Mouse (Mus musculus): Measurements from ENCODE around the gene Trip10. TPM values are rescaled to one million over a fixed set of nuclear protein-coding genes. Genes with fewer than 3 reads are reported as not detected.

Trip10 gene
- polyA plus RNA-seq, 1 experiment from 2014 or later: 41.6 TPM

DNA sequence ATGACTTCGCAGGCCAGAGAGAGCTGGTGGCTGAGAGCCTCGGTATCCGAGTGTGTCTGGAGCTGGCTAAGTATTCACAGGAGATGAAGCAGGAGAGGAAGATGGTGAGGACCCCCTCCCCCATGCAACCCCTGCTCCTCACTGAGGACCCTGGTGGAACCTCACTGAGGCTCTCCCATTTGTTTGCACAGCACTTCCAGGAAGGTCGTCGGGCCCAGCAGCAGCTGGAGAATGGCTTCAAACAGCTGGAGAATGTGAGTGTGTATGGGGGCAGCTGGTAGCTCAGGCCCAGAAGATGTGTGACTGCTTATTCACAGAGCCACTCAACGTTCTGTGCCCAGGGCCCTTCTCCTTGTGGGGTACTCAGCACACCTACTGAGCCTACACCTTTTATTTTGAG is 4.1 kb downstream of the Trip10 start:
- H3K4me2 ChIP-seq (ENCODE audit: low read length): no peak overlapping the region
- DNase-seq (ENCODE audit: low spot score): no peak
- no peaks in the 10 kb centered on the region for H3K9me3 ChIP-seq (ENCODE audit: control insufficient read depth, low read length)
- no peak overlapping the region for H3K9ac ChIP-seq (ENCODE audit: low read length)
- H3K4me3 ChIP-seq (ENCODE audit: low read depth, low read length): no peak overlapping the region
- peaks cover 5% of the 10 kb centered on the region; the same call in 1 of the 2 replicates for H3K4me1 ChIP-seq (replicated peaks; ENCODE audit: control insufficient read depth, insufficient read depth, low read length)
- no peak overlapping the region for H3K27ac ChIP-seq (ENCODE audit: low read depth)
- ATAC-seq (replicated peaks; ENCODE audit: low FRiP score, low TSS enrichment, low read depth): no peak
- 56% methylated on average over 6 of the region's 6 CpGs for WGBS
- no peaks in the 10 kb centered on the region for H3K27me3 ChIP-seq (replicated peaks; ENCODE audit: control insufficient read depth, insufficient read depth, low read length)
- H3K36me3 ChIP-seq (ENCODE audit: control insufficient read depth, insufficient read depth, low read length): peaks cover 53% of the 10 kb centered on the region

GRCm38 (mm10) chr17:57255354-57255753 is 6.1 kb downstream of the Trip10 start:
- DNase-seq (ENCODE audit: low spot score): no peak
- H3K36me3 ChIP-seq (ENCODE audit: control insufficient read depth, insufficient read depth, low read length): peaks cover 72% of the 10 kb centered on the region
- WGBS: 94% methylated on average over 14 of the region's 14 CpGs
- H3K9me3 ChIP-seq (ENCODE audit: control insufficient read depth, low read length): no peaks in the 10 kb centered on the region
- H3K27ac ChIP-seq (ENCODE audit: low read depth): no peak overlapping the region
- H3K27me3 ChIP-seq (replicated peaks; ENCODE audit: control insufficient read depth, insufficient read depth, low read length): no peaks in the 10 kb centered on the region
- no peak overlapping the region for H3K9ac ChIP-seq (ENCODE audit: low read length)
- no peak overlapping the region for H3K4me3 ChIP-seq (ENCODE audit: low read depth, low read length)
- H3K4me1 ChIP-seq (replicated peaks; ENCODE audit: control insufficient read depth, insufficient read depth, low read length): no peaks in the 10 kb centered on the region; the same call in 1 of the 2 replicates
- no peak for ATAC-seq (replicated peaks; ENCODE audit: low FRiP score, low TSS enrichment, low read depth)
- H3K4me2 ChIP-seq (ENCODE audit: low read length): no peak overlapping the region

DNA sequence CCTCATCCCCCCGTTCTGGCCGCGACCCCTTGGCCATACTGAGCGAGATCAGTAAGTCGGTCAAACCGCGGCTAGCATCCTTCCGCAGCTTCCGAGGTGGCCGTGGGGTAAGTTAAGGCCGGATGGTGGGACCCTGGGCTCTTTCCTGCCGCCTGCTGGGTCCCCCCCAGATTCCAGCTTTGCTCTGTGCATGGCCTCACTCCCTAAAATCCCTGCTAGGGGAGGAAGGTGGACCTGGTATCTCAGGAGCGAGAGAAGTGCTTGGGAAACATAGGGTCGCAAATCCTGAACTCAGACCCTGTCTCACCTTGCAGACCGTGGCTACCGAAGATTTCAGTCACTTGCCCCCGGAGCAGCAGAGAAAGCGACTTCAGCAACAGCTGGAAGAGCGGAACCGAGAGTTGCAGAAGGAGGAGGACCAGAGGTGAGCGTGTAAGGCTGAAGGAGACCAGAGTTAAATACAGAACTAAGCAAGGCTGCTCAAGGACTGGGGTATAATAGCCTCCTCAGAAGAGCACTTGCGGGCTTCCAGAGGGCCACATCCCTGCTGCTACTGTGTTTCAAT is 7.7 kb downstream of the Trip10 start:
- H3K9me3 ChIP-seq (ENCODE audit: control insufficient read depth, low read length): no peaks in the 10 kb centered on the region
- H3K4me3 ChIP-seq (ENCODE audit: low read depth, low read length): no peak overlapping the region
- H3K27me3 ChIP-seq (replicated peaks; ENCODE audit: control insufficient read depth, insufficient read depth, low read length): no peaks in the 10 kb centered on the region
- ATAC-seq (replicated peaks; ENCODE audit: low FRiP score, low TSS enrichment, low read depth): no peak
- no peak for DNase-seq (ENCODE audit: low spot score)
- H3K36me3 ChIP-seq (ENCODE audit: control insufficient read depth, insufficient read depth, low read length): peaks cover 88% of the 10 kb centered on the region
- H3K4me2 ChIP-seq (ENCODE audit: low read length): no peak overlapping the region
- H3K4me1 ChIP-seq (replicated peaks; ENCODE audit: control insufficient read depth, insufficient read depth, low read length): no peaks in the 10 kb centered on the region
- no peak overlapping the region for H3K9ac ChIP-seq (ENCODE audit: low read length)
- WGBS: 96% methylated on average over 22 of the region's 22 CpGs
- no peak overlapping the region for H3K27ac ChIP-seq (ENCODE audit: low read depth)

GRCm38 (mm10) chr17:57258191-57258590 is 8.9 kb downstream of the Trip10 start:
- no peak for DNase-seq (ENCODE audit: low spot score)
- Histone ChIP-seq H3K9ac (ENCODE audit: low read length) (no peak overlapping the region), H3K36me3 (ENCODE audit: control insufficient read depth, insufficient read depth, low read length) (peaks cover 98% of the 10 kb centered on the region), H3K4me3 (ENCODE audit: low read depth, low read length) (no peak overlapping the region), H3K9me3 (ENCODE audit: control insufficient read depth, low read length) (no peaks in the 10 kb centered on the region), H3K4me2 (ENCODE audit: low read length) (no peak overlapping the region), H3K27ac (ENCODE audit: low read depth) (no peak overlapping the region), H3K27me3 (replicated peaks; ENCODE audit: control insufficient read depth, insufficient read depth, low read length) (no peaks in the 10 kb centered on the region), H3K4me1 (replicated peaks; ENCODE audit: control insufficient read depth, insufficient read depth, low read length) (no peaks in the 10 kb centered on the region)
- 89% methylated on average over 3 of the region's 3 CpGs for WGBS
- ATAC-seq (replicated peaks; ENCODE audit: low FRiP score, low TSS enrichment, low read depth): no peak

- no peak overlapping the region for H3K9ac ChIP-seq (ENCODE audit: low read length)
- H3K4me1 ChIP-seq (replicated peaks; ENCODE audit: control insufficient read depth, insufficient read depth, low read length): 0 out of 2 replicates have a peak, but pooled peaks cover 3% of the 10 kb centered on the region
- ATAC-seq (replicated peaks; ENCODE audit: low FRiP score, low TSS enrichment, low read depth) (no peak), DNase-seq (ENCODE audit: low spot score) (no peak)
- WGBS: 88% methylated on average over 8 of the region's 8 CpGs
- no peaks in the 10 kb centered on the region for H3K9me3 ChIP-seq (ENCODE audit: control insufficient read depth, low read length)
- peaks cover 89% of the 10 kb centered on the region for H3K36me3 ChIP-seq (ENCODE audit: control insufficient read depth, insufficient read depth, low read length)
- no peak overlapping the region for H3K27ac ChIP-seq (ENCODE audit: low read depth)
- no peaks in the 10 kb centered on the region for H3K27me3 ChIP-seq (replicated peaks; ENCODE audit: control insufficient read depth, insufficient read depth, low read length)
- H3K4me3 ChIP-seq (ENCODE audit: low read depth, low read length): no peak overlapping the region
- H3K4me2 ChIP-seq (ENCODE audit: low read length): no peak overlapping the region
Measured at GRCm38 (mm10) chr17:57259742-57260141, 10.5 kb downstream of the Trip10 start.

- WGBS: 89% methylated on average over 9 of the region's 9 CpGs
- Histone ChIP-seq H3K4me1 (replicated peaks; ENCODE audit: control insufficient read depth, insufficient read depth, low read length) (peaks cover 9% of the 10 kb centered on the region), H3K4me2 (ENCODE audit: low read length) (no peak overlapping the region), H3K36me3 (ENCODE audit: control insufficient read depth, insufficient read depth, low read length) (peaks cover 83% of the 10 kb centered on the region), H3K27me3 (replicated peaks; ENCODE audit: control insufficient read depth, insufficient read depth, low read length) (no peaks in the 10 kb centered on the region), H3K4me3 (ENCODE audit: low read depth, low read length) (no peak overlapping the region), H3K9me3 (ENCODE audit: control insufficient read depth, low read length) (no peaks in the 10 kb centered on the region), H3K9ac (ENCODE audit: low read length) (no peak overlapping the region), H3K27ac (ENCODE audit: low read depth) (no peak overlapping the region)
- no peak for ATAC-seq (replicated peaks; ENCODE audit: low FRiP score, low TSS enrichment, low read depth)
- DNase-seq (ENCODE audit: low spot score): no peak
Measured at GRCm38 (mm10) chr17:57260351-57260750, 11.1 kb downstream of the Trip10 start.

GRCm38 (mm10) chr17:57261286-57261685 is 12.0 kb downstream of the Trip10 start:
- no peak overlapping the region for H3K4me3 ChIP-seq (ENCODE audit: low read depth, low read length)
- H3K4me2 ChIP-seq (ENCODE audit: low read length): no peak overlapping the region
- DNase-seq (ENCODE audit: low spot score) (no peak), ATAC-seq (replicated peaks; ENCODE audit: low FRiP score, low TSS enrichment, low read depth) (no peak)
- 95% methylated on average over 4 of the region's 4 CpGs for WGBS
- H3K4me1 ChIP-seq (replicated peaks; ENCODE audit: control insufficient read depth, insufficient read depth, low read length): peaks cover 9% of the 10 kb centered on the region
- no peaks in the 10 kb centered on the region for H3K27me3 ChIP-seq (replicated peaks; ENCODE audit: control insufficient read depth, insufficient read depth, low read length)
- no peaks in the 10 kb centered on the region for H3K9me3 ChIP-seq (ENCODE audit: control insufficient read depth, low read length)
- no peak overlapping the region for H3K27ac ChIP-seq (ENCODE audit: low read depth)
- H3K36me3 ChIP-seq (ENCODE audit: control insufficient read depth, insufficient read depth, low read length): peaks cover 74% of the 10 kb centered on the region
- H3K9ac ChIP-seq (ENCODE audit: low read length): no peak overlapping the region

- DNase-seq (ENCODE audit: low spot score) (no peak), ATAC-seq (replicated peaks; ENCODE audit: low FRiP score, low TSS enrichment, low read depth) (no peak)
- no peak overlapping the region for H3K4me3 ChIP-seq (ENCODE audit: low read depth, low read length)
- no peaks in the 10 kb centered on the region for H3K27me3 ChIP-seq (replicated peaks; ENCODE audit: control insufficient read depth, insufficient read depth, low read length)
- H3K36me3 ChIP-seq (ENCODE audit: control insufficient read depth, insufficient read depth, low read length): peaks cover 69% of the 10 kb centered on the region
- H3K4me1 ChIP-seq (replicated peaks; ENCODE audit: control insufficient read depth, insufficient read depth, low read length): peaks cover 9% of the 10 kb centered on the region
- 17% methylated on average over 1 of the region's 1 CpGs for WGBS
- no peak overlapping the region for H3K9ac ChIP-seq (ENCODE audit: low read length)
- no peak overlapping the region for H3K4me2 ChIP-seq (ENCODE audit: low read length)
- no peak overlapping the region for H3K27ac ChIP-seq (ENCODE audit: low read depth)
- no peaks in the 10 kb centered on the region for H3K9me3 ChIP-seq (ENCODE audit: control insufficient read depth, low read length)
Measured at GRCm38 (mm10) chr17:57261796-57262195, 12.5 kb downstream of the Trip10 start.

DNA sequence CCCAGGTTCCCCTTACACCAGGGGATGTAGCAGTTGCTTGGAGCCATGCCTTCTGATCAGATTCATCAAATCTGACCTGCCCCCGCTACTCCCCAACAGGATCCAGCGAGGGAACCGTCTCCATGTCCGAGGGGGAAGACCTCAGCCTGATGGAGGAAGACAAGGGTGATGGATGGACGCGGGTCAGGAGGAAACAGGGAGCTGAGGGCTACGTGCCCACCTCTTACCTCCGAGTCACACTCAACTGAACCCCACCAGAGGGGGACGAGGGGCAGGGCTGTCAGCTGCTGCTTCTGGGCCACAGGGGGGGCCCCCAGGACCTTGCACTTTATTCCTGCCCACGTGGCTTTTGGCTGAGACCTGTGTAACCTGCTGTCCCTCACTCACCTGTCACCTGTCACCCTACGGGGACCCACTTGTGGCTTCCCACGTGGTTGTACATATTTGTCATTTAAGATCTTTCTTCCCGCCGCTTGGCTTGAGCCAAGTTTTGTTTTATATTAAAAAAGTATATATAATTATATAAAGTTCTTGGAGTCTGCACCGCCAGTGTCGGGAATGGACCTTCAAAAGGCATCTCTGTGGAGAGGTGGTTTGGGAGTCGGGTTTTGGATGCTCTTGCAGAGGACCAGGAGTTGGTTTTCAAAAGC is 13.8 kb downstream of the Trip10 start:
- no peak overlapping the region for H3K27ac ChIP-seq (ENCODE audit: low read depth)
- DNase-seq (ENCODE audit: low spot score) (no peak), ATAC-seq (replicated peaks; ENCODE audit: low FRiP score, low TSS enrichment, low read depth) (no peak)
- no peak overlapping the region for H3K4me2 ChIP-seq (ENCODE audit: low read length)
- no peaks in the 10 kb centered on the region for H3K27me3 ChIP-seq (replicated peaks; ENCODE audit: control insufficient read depth, insufficient read depth, low read length)
- 89% methylated on average over 17 of the region's 17 CpGs for WGBS
- no peaks in the 10 kb centered on the region for H3K9me3 ChIP-seq (ENCODE audit: control insufficient read depth, low read length)
- peaks cover 57% of the 10 kb centered on the region for H3K36me3 ChIP-seq (ENCODE audit: control insufficient read depth, insufficient read depth, low read length)
- H3K4me1 ChIP-seq (replicated peaks; ENCODE audit: control insufficient read depth, insufficient read depth, low read length): peaks cover 9% of the 10 kb centered on the region
- no peak overlapping the region for H3K9ac ChIP-seq (ENCODE audit: low read length)
- no peak overlapping the region for H3K4me3 ChIP-seq (ENCODE audit: low read depth, low read length)

All from intestine, embryonic 14.5 days (tissue).